Mouse (Mus musculus): ENCODE results near the gene Wbp1.

Gene Wbp1

GRCm38 (mm10) chr6:83140044-83140443, 18.7 kb upstream of the Wbp1 start:
- no peak for DNase-seq (ENCODE audit: low read depth, low spot score)

- DNase-seq (ENCODE audit: low read depth, low spot score), result peak; percentile 36
These were observed 16.7 kb upstream of the Wbp1 start for GRCm38 (mm10) chr6:83138056-83138455.

- DNase-seq (ENCODE audit: low read depth, low spot score), result peak; percentile 50
These were observed 16.2 kb upstream of the Wbp1 start for GRCm38 (mm10) chr6:83137576-83137950.

- peak; percentile 44 for DNase-seq (ENCODE audit: low read depth, low spot score)
These were observed 15.7 kb upstream of the Wbp1 start for GRCm38 (mm10) chr6:83136881-83137575.

- no peak for DNase-seq (ENCODE audit: low read depth, low spot score)
These were observed 15.0 kb upstream of the Wbp1 start for GRCm38 (mm10) chr6:83136291-83136880.

- DNase-seq (ENCODE audit: low read depth, low spot score), result peak; percentile 34
These were observed 14.3 kb upstream of the Wbp1 start for GRCm38 (mm10) chr6:83135571-83136161.

- no peak for DNase-seq (ENCODE audit: low read depth, low spot score)
These were observed 13.7 kb upstream of the Wbp1 start, which contains the start of gene Rtkn for GRCm38 (mm10) chr6:83134951-83135513. Gene Rtkn (plus strand): TSS chr6:83135463.

GRCm38 (mm10) chr6:83134226-83134625, 12.9 kb upstream of the Wbp1 start:
- DNase-seq (ENCODE audit: low read depth, low spot score), result no peak

GRCm38 (mm10) chr6:83132176-83132919, 11.0 kb upstream of the Wbp1 start:
- peak; percentile 35 for DNase-seq (ENCODE audit: low read depth, low spot score)

GRCm38 (mm10) chr6:83131469-83132034, 10.2 kb upstream of the Wbp1 start:
- no peak for DNase-seq (ENCODE audit: low read depth, low spot score)

- DNase-seq (ENCODE audit: low read depth, low spot score), result peak; percentile 47
These were observed 6.1 kb upstream of the Wbp1 start for GRCm38 (mm10) chr6:83127419-83127818.

- DNase-seq (ENCODE audit: low read depth, low spot score), result no peak
These were observed 4.0 kb upstream of the Wbp1 start, which contains the start of gene Ino80b for GRCm38 (mm10) chr6:83125331-83125730. Gene Ino80b (minus strand): TSS chr6:83125431.

GRCm38 (mm10) chr6:83124851-83125312, 3.5 kb upstream of the Wbp1 start:
- DNase-seq (ENCODE audit: low read depth, low spot score), result peak; percentile 97

GRCm38 (mm10) chr6:83122961-83123360, 1.6 kb upstream of the Wbp1 start:
- no peak for DNase-seq (ENCODE audit: low read depth, low spot score)

GRCm38 (mm10) chr6:83121863-83122710, 728 bp upstream of the Wbp1 start:
- no peak for DNase-seq (ENCODE audit: low read depth, low spot score)

- DNase-seq (ENCODE audit: low read depth, low spot score), result no peak
These were observed 1.7 kb downstream of the Wbp1 start for GRCm38 (mm10) chr6:83119734-83120051.

- no peak for DNase-seq (ENCODE audit: low read depth, low spot score)
These were observed 2.3 kb downstream of the Wbp1 start for GRCm38 (mm10) chr6:83118825-83119733.

GRCm38 (mm10) chr6:83118369-83118768, 3.0 kb downstream of the Wbp1 start:
- no peak for DNase-seq (ENCODE audit: low read depth, low spot score)

GRCm38 (mm10) chr6:83117616-83118015, 3.7 kb downstream of the Wbp1 start:
- DNase-seq (ENCODE audit: low read depth, low spot score), result no peak

- no peak for DNase-seq (ENCODE audit: low read depth, low spot score)
These were observed 4.3 kb downstream of the Wbp1 start for GRCm38 (mm10) chr6:83117165-83117438.

All from ES-CJ7 (cell line).